Mouse (Mus musculus): ENCODE results near the gene Dock7. TPM values are rescaled to one million over a fixed set of nuclear protein-coding genes. Genes with fewer than 3 reads are reported as not detected.

Gene Dock7
- polyA plus RNA-seq, 1 experiment from 2014 or later = 49.0 TPM

DNA sequence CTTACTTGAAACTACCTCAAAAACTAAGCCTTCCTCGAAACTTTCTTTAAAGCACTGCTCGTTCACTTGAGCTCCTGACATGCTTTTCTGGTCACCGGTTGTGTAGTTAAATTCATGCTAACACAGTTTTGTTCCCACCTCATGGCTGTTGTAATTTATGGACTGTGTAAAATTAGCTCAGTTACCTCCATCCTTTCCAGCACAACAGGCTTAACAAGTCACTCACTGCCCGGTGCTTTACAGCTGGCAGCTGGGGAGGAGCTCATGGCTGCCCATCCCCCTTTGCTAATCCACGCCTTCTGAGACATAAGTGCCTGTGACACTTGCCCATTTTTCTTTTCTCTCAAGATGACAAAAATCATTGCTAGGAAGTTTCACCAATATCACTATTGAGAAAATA lies 56.2 kb downstream of the Dock7 start:
- Histone ChIP-seq H3K9ac (ENCODE audit: low read length) (no peak overlapping the region), H3K27me3 (ENCODE audit: control insufficient read depth, insufficient read depth, low read depth, low read length) (no peaks in the 10 kb centered on the region), H3K4me3 (ENCODE audit: low read length) (no peak overlapping the region), H3K27ac (ENCODE audit: low read length) (no peak overlapping the region), H3K4me2 (ENCODE audit: low read depth, low read length) (no peak overlapping the region), H3K9me3 (ENCODE audit: control insufficient read depth, low read length) (no peaks in the 10 kb centered on the region), H3K4me1 (replicated peaks; ENCODE audit: control insufficient read depth, insufficient read depth, low read length) (no peaks in the 10 kb centered on the region), H3K36me3 (ENCODE audit: control insufficient read depth, insufficient read depth, low read length) (peaks cover 7% of the 10 kb centered on the region)
- WGBS = 57% methylated on average over 5 of the region's 5 CpGs
- ATAC-seq (ENCODE audit: low read depth) = no peak; the same call in 1 of the 2 replicates

DNA sequence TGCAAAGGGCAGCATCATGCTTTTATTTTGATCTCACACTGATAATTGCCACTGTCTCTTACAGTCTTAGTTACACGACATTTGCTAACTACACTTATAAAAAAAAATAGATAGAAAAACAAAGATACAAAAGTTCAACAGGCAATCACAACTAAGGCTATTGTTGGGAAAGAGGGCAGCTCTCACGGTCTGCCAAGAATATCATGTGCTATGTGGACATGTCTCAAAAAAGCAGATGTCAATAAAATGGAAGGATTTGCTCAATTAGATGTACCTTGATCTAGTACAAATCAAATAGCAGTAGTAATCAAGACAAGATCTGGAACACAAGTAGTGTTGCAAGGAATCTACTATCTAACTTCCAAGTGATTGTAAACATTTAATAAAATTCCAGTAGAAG lies 72.1 kb downstream of the Dock7 start:
- H3K4me3 ChIP-seq (ENCODE audit: low read length) = no peak overlapping the region
- H3K27ac ChIP-seq (ENCODE audit: low read length) = no peak overlapping the region
- no peaks in the 10 kb centered on the region for H3K27me3 ChIP-seq (ENCODE audit: control insufficient read depth, insufficient read depth, low read depth, low read length)
- no peak overlapping the region for H3K4me2 ChIP-seq (ENCODE audit: low read depth, low read length)
- H3K4me1 ChIP-seq (replicated peaks; ENCODE audit: control insufficient read depth, insufficient read depth, low read length) = no peaks in the 10 kb centered on the region
- no peak for ATAC-seq (ENCODE audit: low read depth)
- H3K9me3 ChIP-seq (ENCODE audit: control insufficient read depth, low read length) = no peaks in the 10 kb centered on the region
- no peak overlapping the region for H3K9ac ChIP-seq (ENCODE audit: low read length)
- 60% methylated on average over 2 of the region's 2 CpGs for WGBS
- H3K36me3 ChIP-seq (ENCODE audit: control insufficient read depth, insufficient read depth, low read length) = peaks cover 3% of the 10 kb centered on the region

DNA sequence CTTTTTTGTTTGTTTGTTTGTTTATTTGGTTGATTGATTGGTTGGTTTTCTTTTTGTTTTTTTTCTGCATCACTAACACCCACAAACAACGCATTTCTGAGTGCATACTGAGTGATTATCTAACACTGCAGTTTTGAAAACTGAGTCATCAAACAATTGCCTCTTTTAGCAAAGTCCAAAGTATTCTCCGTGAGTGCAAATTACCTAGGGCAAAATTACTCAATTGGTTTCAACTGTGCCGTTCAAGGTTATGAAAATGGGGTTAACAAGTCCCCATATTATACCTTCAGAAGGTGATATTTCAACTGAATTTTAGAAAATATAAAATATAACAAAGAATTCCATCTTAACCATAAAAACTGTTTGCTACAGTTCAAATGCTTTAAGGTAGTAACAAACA lies 74.2 kb downstream of the Dock7 start:
- Histone ChIP-seq H3K27me3 (ENCODE audit: control insufficient read depth, insufficient read depth, low read depth, low read length) (no peaks in the 10 kb centered on the region), H3K36me3 (ENCODE audit: control insufficient read depth, insufficient read depth, low read length) (peaks cover 12% of the 10 kb centered on the region), H3K4me1 (replicated peaks; ENCODE audit: control insufficient read depth, insufficient read depth, low read length) (no peaks in the 10 kb centered on the region), H3K9ac (ENCODE audit: low read length) (no peak overlapping the region), H3K9me3 (ENCODE audit: control insufficient read depth, low read length) (no peaks in the 10 kb centered on the region), H3K4me3 (ENCODE audit: low read length) (no peak overlapping the region), H3K27ac (ENCODE audit: low read length) (no peak overlapping the region), H3K4me2 (ENCODE audit: low read depth, low read length) (no peak overlapping the region)
- WGBS = 85% methylated on average over 3 of the region's 3 CpGs
- no peak for ATAC-seq (ENCODE audit: low read depth)

DNA sequence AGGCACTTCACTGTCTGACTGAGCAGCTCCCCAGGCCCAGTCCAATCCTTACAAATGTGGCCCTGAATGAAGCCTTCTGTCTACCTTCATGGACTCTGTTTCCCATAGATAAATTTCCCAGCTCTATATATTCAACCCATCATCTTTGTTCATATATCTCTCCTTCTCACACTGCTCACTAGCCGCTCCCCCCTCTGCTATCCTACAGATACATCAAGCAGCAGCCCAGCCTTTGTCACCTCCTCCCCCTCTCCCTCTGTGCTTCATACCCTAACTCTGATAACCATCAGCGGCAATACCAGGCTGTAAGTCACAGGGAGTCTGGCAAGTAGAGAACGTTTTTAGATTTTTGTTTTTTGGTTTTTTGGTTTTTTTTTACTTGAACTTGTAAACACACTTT lies 75.9 kb downstream of the Dock7 start:
- Histone ChIP-seq H3K27ac (ENCODE audit: low read length) (no peak overlapping the region), H3K4me2 (ENCODE audit: low read depth, low read length) (no peak overlapping the region), H3K4me1 (replicated peaks; ENCODE audit: control insufficient read depth, insufficient read depth, low read length) (no peaks in the 10 kb centered on the region), H3K36me3 (ENCODE audit: control insufficient read depth, insufficient read depth, low read length) (peaks cover 12% of the 10 kb centered on the region), H3K9me3 (ENCODE audit: control insufficient read depth, low read length) (no peaks in the 10 kb centered on the region), H3K27me3 (ENCODE audit: control insufficient read depth, insufficient read depth, low read depth, low read length) (no peaks in the 10 kb centered on the region), H3K4me3 (ENCODE audit: low read length) (no peak overlapping the region), H3K9ac (ENCODE audit: low read length) (no peak overlapping the region)
- 63% methylated on average over 3 of the region's 3 CpGs for WGBS
- ATAC-seq (ENCODE audit: low read depth) = no peak

DNA sequence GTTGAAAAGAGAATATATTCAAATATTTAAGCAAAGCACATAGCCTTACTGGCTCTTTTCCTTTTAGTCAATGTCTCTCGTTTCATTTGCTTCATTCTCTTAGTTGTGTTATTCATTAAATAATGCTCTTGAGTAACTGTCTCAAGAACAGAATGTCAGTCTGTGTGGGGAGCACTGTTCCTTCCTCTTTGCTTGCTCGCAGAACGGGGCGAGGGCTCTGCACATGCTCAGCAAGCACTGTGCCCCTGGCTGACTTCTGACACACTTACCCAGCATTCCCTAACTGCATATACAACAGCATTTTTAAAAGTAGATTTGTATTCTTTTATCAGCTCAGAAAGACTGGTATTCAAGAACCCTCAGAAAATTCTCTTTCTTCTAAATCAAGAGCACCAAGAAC lies 87.8 kb downstream of the Dock7 start:
- no peak for ATAC-seq (ENCODE audit: low read depth)
- no peak overlapping the region for H3K27ac ChIP-seq (ENCODE audit: low read length)
- no peaks in the 10 kb centered on the region for H3K9me3 ChIP-seq (ENCODE audit: control insufficient read depth, low read length)
- no peaks in the 10 kb centered on the region for H3K27me3 ChIP-seq (ENCODE audit: control insufficient read depth, insufficient read depth, low read depth, low read length)
- no peak overlapping the region for H3K4me2 ChIP-seq (ENCODE audit: low read depth, low read length)
- no peak overlapping the region for H3K9ac ChIP-seq (ENCODE audit: low read length)
- H3K4me1 ChIP-seq (replicated peaks; ENCODE audit: control insufficient read depth, insufficient read depth, low read length) = no peaks in the 10 kb centered on the region
- WGBS = 63% methylated on average over 4 of the region's 4 CpGs
- no peaks in the 10 kb centered on the region for H3K36me3 ChIP-seq (ENCODE audit: control insufficient read depth, insufficient read depth, low read length)
- no peak overlapping the region for H3K4me3 ChIP-seq (ENCODE audit: low read length)

DNA sequence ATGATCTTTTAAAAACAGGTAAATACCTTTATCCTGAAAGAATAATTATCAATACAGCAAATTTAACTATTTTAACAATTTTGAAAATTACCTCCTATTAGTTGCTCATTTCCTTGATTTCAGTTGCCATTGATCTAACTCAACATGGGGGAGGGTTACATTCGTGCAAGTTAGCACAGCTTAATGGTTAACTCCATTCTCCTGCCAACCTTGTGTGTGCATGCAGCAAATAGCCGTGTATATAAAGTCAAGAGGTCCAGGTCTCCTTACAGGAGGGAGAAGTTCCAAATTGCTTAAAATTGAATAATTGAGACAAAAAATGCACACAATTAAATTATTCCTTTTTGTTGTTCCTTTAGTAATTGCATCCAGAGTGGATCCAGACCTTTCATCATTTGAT lies 90.0 kb downstream of the Dock7 start, which contains the start of gene Angptl3:
Angptl3 (plus strand) TSS at position 269 of the 400 bp plus-strand sequence.
- no peak within 1 kb of the TSS for H3K27ac ChIP-seq (ENCODE audit: low read length)
- no peaks in the 10 kb centered on the region for H3K4me1 ChIP-seq (replicated peaks; ENCODE audit: control insufficient read depth, insufficient read depth, low read length)
- no peaks in the 10 kb centered on the region for H3K9me3 ChIP-seq (ENCODE audit: control insufficient read depth, low read length)
- H3K9ac ChIP-seq (ENCODE audit: low read length) = no peak within 1 kb of the TSS
- no peak for ATAC-seq (ENCODE audit: low read depth)
- H3K4me2 ChIP-seq (ENCODE audit: low read depth, low read length) = no peak within 1 kb of the TSS
- H3K27me3 ChIP-seq (ENCODE audit: control insufficient read depth, insufficient read depth, low read depth, low read length) = no peaks in the 10 kb centered on the region
- H3K4me3 ChIP-seq (ENCODE audit: low read length) = no peak within 1 kb of the TSS
- no peaks in the 10 kb centered on the region for H3K36me3 ChIP-seq (ENCODE audit: control insufficient read depth, insufficient read depth, low read length)
- 63% methylated on average over 2 of the region's 2 CpGs for WGBS

DNA sequence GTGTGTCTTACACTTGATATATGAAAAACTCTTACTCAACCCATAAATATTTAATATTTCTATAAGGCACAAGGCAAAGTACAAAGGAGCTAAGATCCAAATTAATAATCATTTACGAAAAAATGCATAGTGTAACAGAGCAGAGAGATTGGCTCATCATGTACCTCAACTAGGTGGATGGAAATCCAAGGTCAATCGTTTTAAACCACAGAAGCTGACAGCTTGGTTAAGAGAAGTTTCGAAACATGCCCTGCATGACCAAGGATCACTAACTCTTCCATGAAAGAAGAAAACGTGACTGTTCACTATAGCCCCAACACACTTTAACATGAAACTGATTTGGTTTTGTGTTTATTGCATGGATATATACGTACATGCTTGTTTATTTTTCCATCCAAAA lies 92.3 kb downstream of the Dock7 start:
- Histone ChIP-seq H3K9ac (ENCODE audit: low read length) (no peak overlapping the region), H3K9me3 (ENCODE audit: control insufficient read depth, low read length) (no peaks in the 10 kb centered on the region), H3K4me2 (ENCODE audit: low read depth, low read length) (no peak overlapping the region), H3K4me3 (ENCODE audit: low read length) (no peak overlapping the region), H3K27me3 (ENCODE audit: control insufficient read depth, insufficient read depth, low read depth, low read length) (no peaks in the 10 kb centered on the region), H3K36me3 (ENCODE audit: control insufficient read depth, insufficient read depth, low read length) (no peaks in the 10 kb centered on the region), H3K4me1 (replicated peaks; ENCODE audit: control insufficient read depth, insufficient read depth, low read length) (no peaks in the 10 kb centered on the region), H3K27ac (ENCODE audit: low read length) (no peak overlapping the region)
- 76% methylated on average over 5 of the region's 5 CpGs for WGBS
- no peak for ATAC-seq (ENCODE audit: low read depth)

DNA sequence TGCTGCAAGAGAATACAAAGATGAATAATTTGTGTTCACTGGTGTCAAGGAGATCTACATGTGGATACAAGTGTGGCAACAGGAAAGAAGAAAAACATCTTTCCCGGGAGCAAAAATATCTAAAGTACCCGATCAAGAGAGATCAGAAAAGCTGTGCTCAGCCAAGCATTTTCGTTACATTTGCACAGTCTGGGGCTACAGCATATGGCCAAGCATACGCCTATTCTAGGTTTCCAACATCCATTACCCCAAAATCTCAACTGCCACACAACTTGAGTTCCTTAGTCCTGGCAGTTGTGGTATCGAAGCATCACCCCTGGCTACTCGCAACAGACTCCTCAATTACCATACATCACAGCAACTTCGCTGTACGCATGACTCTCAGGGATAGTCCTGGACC lies 98.5 kb downstream of the Dock7 start:
- no peak for ATAC-seq (ENCODE audit: low read depth)
- WGBS = 94% methylated on average over 8 of the region's 8 CpGs
- Histone ChIP-seq H3K36me3 (ENCODE audit: control insufficient read depth, insufficient read depth, low read length) (no peaks in the 10 kb centered on the region), H3K4me2 (ENCODE audit: low read depth, low read length) (no peak overlapping the region), H3K27ac (ENCODE audit: low read length) (no peak overlapping the region), H3K9ac (ENCODE audit: low read length) (no peak overlapping the region), H3K4me1 (replicated peaks; ENCODE audit: control insufficient read depth, insufficient read depth, low read length) (no peaks in the 10 kb centered on the region), H3K27me3 (ENCODE audit: control insufficient read depth, insufficient read depth, low read depth, low read length) (no peaks in the 10 kb centered on the region), H3K4me3 (ENCODE audit: low read length) (no peak overlapping the region), H3K9me3 (ENCODE audit: control insufficient read depth, low read length) (no peaks in the 10 kb centered on the region)

DNA sequence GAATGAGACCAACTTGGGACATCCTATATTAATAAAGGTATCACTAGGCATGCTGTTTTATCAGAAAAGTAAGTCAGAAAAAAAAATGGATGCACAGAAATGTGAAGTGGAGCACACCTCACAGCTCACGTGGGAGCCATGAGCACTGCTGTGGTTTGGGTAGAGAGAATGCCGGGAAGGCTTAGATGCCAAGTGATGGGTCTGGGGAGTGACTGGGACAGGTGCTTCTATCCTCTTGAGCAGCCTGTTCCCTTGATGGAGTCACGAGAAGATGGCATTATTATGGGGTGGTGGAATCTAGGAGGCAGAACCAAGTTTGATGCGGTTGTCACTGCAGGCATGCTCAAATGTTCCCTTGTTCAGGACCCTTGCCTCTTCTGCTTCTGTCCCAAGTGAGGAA lies 109.7 kb downstream of the Dock7 start:
- 82% methylated on average over 4 of the region's 4 CpGs for WGBS
- Histone ChIP-seq H3K4me3 (ENCODE audit: low read length) (no peak overlapping the region), H3K27ac (ENCODE audit: low read length) (no peak overlapping the region), H3K9me3 (ENCODE audit: control insufficient read depth, low read length) (no peaks in the 10 kb centered on the region), H3K4me1 (replicated peaks; ENCODE audit: control insufficient read depth, insufficient read depth, low read length) (no peaks in the 10 kb centered on the region), H3K36me3 (ENCODE audit: control insufficient read depth, insufficient read depth, low read length) (peaks cover 10% of the 10 kb centered on the region; the same call in 1 of the 2 replicates), H3K4me2 (ENCODE audit: low read depth, low read length) (no peak overlapping the region), H3K27me3 (ENCODE audit: control insufficient read depth, insufficient read depth, low read depth, low read length) (no peaks in the 10 kb centered on the region), H3K9ac (ENCODE audit: low read length) (no peak overlapping the region)
- no peak for ATAC-seq (ENCODE audit: low read depth)

DNA sequence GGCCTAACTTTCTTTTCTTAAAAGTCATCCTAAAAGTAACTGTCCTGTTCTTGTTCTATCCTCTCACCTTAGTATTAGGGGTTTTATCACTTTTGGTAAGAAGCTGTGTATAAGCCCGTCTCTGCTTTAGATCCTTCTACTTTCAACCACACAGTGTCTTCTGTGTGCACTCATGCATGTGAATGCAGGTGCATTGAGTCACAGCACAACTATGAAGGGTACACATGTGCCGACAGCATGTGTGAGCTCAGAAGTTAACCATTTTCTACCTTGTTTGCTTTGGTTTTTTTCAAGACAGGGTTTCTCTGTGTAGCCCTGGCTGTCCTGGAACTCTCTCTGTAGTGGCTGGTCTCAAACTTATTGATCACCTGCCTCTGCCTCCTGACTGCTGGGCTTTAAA lies 114.4 kb downstream of the Dock7 start:
- no peak overlapping the region for H3K4me2 ChIP-seq (ENCODE audit: low read depth, low read length)
- no peak for ATAC-seq (ENCODE audit: low read depth)
- H3K4me3 ChIP-seq (ENCODE audit: low read length) = no peak overlapping the region
- H3K9me3 ChIP-seq (ENCODE audit: control insufficient read depth, low read length) = no peaks in the 10 kb centered on the region
- no peaks in the 10 kb centered on the region for H3K27me3 ChIP-seq (ENCODE audit: control insufficient read depth, insufficient read depth, low read depth, low read length)
- no peaks in the 10 kb centered on the region for H3K4me1 ChIP-seq (replicated peaks; ENCODE audit: control insufficient read depth, insufficient read depth, low read length)
- WGBS = 65% methylated on average over 2 of the region's 2 CpGs
- peaks cover 7% of the 10 kb centered on the region for H3K36me3 ChIP-seq (ENCODE audit: control insufficient read depth, insufficient read depth, low read length)
- no peak overlapping the region for H3K9ac ChIP-seq (ENCODE audit: low read length)
- no peak overlapping the region for H3K27ac ChIP-seq (ENCODE audit: low read length)

Data from lung, embryonic 16.5 days (tissue).